Mouse (Mus musculus) kidney, adult 2 months (tissue): ENCODE data around the gene Cct8l1.

Experiments
- CTCF ChIP-seq: fragments of 200-500 bp; conservative IDR thresholded peaks from 2 replicates; pipeline ENCODE4 v1.5.1; 2011; ENCODE audit warnings: low read depth, mild to moderate bottlenecking, control low read depth, low read length, moderate library complexity, mixed read lengths; ENCODE audit not compliant: insufficient read depth, insufficient read length
- POLR2A ChIP-seq: fragments of 200-500 bp; IDR thresholded peaks from one replicate; pipeline ENCODE4 v1.6.1; 2011; ENCODE audit warnings: low read depth, low read length, control low read depth

DNA sequence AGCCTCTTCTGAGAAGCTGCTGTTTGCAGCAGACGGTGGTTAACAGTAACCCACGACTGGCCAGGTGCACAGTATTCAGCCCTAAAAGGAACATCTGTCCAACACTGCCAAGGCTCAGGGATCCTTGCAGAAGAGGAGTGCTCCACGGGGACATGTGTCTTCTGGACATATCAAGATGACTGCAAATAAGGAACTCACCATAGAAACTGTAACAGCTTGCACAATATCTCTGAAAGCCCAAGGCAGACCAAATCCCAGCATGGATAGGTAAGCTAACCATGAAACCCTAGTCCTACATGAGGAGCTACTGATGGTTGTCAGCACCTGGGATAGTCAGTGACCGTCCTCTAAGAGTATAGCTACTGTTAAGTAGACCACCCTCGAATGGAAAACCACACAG, 5.6 kb downstream of the Cct8l1 start:
- TF ChIP-seq POLR2A, result no peak
- TF ChIP-seq CTCF, result no peak
